Mouse (Mus musculus) kidney, embryonic 14.5 days (tissue): ENCODE measurements around the gene Wdr72. TPM values are rescaled to one million over a fixed set of nuclear protein-coding genes. Genes with fewer than 3 reads are reported as not detected.

ENCODE experiments used
- ATAC-seq: fragments of 200-750 bp; cut with Nextera tagmentation; 2 replicates; pipeline ENCODE4 v1.8.0; 2017; ENCODE audit warnings: moderate number of reproducible peaks, mild to moderate bottlenecking, moderate TSS enrichment, moderate library complexity; ENCODE audit not compliant: low FRiP score, low TSS enrichment
- H3K27ac ChIP-seq: fragments of 300-500 bp; sonication (generic); 2 replicates; pipeline ENCODE4 v1.5.1; 2014; ENCODE audit warnings: low read depth, mild to moderate bottlenecking, low read length, moderate library complexity, mixed read lengths
- H3K27me3 ChIP-seq: fragments of 300-500 bp; sonication (generic); 2 replicates; pipeline ENCODE4 v1.6.1; 2014; ENCODE audit warnings: mild to moderate bottlenecking, low read length; ENCODE audit not compliant: control insufficient read depth, insufficient read depth
- H3K36me3 ChIP-seq: fragments of 300-500 bp; sonication (generic); 2 replicates; pipeline ENCODE4 v1.6.1; 2014; ENCODE audit warnings: low read length, mixed read lengths; ENCODE audit not compliant: control insufficient read depth, insufficient read depth
- H3K4me1 ChIP-seq: fragments of 300-500 bp; sonication (generic); 2 replicates; pipeline ENCODE4 v1.6.1; 2014; ENCODE audit warnings: low read length, mixed read lengths; ENCODE audit not compliant: control insufficient read depth, insufficient read depth
- H3K4me2 ChIP-seq: fragments of 300-500 bp; sonication (generic); replicated peaks from 2 replicates; pipeline ENCODE4 v1.6.1; 2014; ENCODE audit warnings: low read depth, mild to moderate bottlenecking, low read length
- H3K4me3 ChIP-seq: fragments of 300-500 bp; sonication (generic); 2 replicates; pipeline ENCODE4 v1.5.1; 2014; ENCODE audit warnings: mild to moderate bottlenecking, low read length
- H3K9ac ChIP-seq: fragments of 300-500 bp; sonication (generic); 2 replicates; pipeline ENCODE4 v1.6.1; 2014; ENCODE audit warnings: low read depth, mild to moderate bottlenecking, low read length, moderate library complexity
- H3K9me3 ChIP-seq: fragments of 300-500 bp; sonication (generic); 2 replicates; pipeline ENCODE4 v1.6.1; 2016; ENCODE audit warnings: low read length; ENCODE audit not compliant: control insufficient read depth
- WGBS: fragments of 180-500 bp; shearing (Covaris S2); extraction: QIAGEN DNeasy Blood & Tissue Kit; methylation state at CpG from one replicate; pipeline ENCODE4 v1.1.7; 2014; 5-methylcytosine and 5-hydroxymethylcytosine counted together
- polyA plus RNA-seq: library from polyadenylated mRNA; unstranded; fragments of >200 nt; fragmentation: Nextera tagmentation; extraction: Ambion mirVana; gene quantifications from 2 replicates; pipeline ENCODE4 v1.2.1, GENCODE M21; 2014

Wdr72 gene
- polyA plus RNA-seq, 1 experiment from 2014 or later, result 0.74 TPM

DNA sequence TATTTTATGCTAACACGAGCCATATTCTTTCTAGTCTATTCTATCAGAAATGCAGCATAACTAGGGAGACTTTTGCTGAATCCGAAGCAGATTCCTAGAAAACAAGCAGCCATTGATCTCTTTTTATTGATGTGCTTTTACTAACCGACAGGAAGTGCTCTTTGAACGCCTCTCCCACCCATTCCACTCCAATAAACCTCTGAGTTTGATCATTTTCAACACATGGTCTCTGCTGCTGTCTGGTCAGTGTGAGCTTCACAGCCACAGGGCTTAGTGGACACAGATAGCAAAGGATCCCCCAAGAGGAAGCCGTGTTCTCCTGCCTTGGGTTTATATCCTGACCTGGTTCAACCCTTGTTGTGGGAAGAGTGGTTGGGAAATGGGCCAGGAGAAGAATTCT lies 218.7 kb downstream of the Wdr72 start:
- H3K4me3 ChIP-seq, result no peak overlapping the region
- H3K27ac ChIP-seq, result no peak overlapping the region
- H3K4me2 ChIP-seq, result no peak overlapping the region
- WGBS, result 55% methylated on average over 5 of the region's 5 CpGs
- no peaks in the 10 kb centered on the region for H3K9me3 ChIP-seq
- H3K4me1 ChIP-seq, result no peaks in the 10 kb centered on the region
- H3K27me3 ChIP-seq, result no peaks in the 10 kb centered on the region
- H3K36me3 ChIP-seq, result no peaks in the 10 kb centered on the region
- H3K9ac ChIP-seq, result no peak overlapping the region
- ATAC-seq, result no peak

DNA sequence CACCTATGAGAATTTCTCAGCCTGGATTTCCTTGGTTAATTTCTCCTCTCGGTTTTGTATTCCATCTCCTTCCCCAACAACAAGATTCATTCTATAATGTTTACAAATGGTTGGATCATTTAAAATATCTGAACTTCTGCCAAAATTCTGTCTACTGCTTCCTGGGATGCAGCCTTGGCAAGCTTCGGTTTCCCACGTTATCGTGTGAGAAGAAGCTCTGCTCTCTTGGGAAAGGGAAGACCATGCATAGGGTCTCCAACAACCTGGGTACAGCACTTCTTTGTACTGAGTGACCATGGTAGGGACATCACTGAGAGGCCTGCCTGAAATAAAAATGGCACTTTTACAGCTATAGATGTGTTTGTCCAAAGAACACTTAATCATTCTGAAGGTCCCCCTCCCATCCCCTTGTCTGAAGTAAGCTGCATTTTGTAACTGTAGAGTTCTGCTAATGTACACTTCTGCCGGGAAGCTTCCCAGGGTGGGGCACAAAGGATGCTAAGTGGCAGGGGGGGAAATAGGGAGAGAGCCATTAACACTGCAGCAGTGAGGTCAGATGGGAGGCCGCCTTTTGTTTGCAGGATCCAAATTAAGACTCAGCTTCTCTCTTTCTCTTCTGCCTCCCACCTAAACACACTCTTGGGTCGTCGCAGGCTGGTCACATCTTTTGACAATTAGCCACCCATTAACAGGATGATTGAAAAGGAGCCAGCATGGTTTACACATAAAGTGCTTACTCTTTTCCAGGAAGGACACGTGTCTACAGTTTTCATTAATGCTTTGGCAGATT lies 220.7 kb downstream of the Wdr72 start:
- H3K36me3 ChIP-seq, result no peaks in the 10 kb centered on the region
- no peaks in the 10 kb centered on the region for H3K9me3 ChIP-seq
- no peak overlapping the region for H3K27ac ChIP-seq
- no peaks in the 10 kb centered on the region for H3K27me3 ChIP-seq
- ATAC-seq, result no peak
- H3K4me3 ChIP-seq, result no peak overlapping the region
- no peak overlapping the region for H3K9ac ChIP-seq
- H3K4me2 ChIP-seq, result no peak overlapping the region
- WGBS, result 31% methylated on average over 9 of the region's 9 CpGs
- H3K4me1 ChIP-seq, result no peaks in the 10 kb centered on the region

DNA sequence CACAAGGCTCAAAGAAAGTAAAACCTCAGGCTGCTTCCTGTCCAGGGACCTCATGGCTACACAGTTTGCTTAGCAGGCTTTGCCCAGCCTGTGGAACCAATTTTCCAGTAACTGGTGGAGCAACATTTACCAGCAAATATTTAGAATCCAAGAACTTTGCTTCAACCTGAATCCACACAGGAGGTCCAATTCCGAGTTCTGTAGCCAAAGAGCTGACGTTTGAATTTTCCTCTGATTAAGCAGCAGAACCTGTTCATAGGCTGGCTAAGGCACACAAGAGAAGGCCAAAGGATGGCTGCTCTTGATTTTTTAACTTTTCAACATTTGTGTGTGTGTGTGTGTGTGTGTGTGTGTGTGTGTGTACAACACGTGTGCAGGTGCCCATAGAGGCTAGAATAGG lies 222.2 kb downstream of the Wdr72 start:
- H3K9ac ChIP-seq, result no peak overlapping the region
- ATAC-seq, result no peak
- WGBS, result 84% methylated on average over 3 of the region's 3 CpGs
- no peak overlapping the region for H3K4me2 ChIP-seq
- H3K36me3 ChIP-seq, result no peaks in the 10 kb centered on the region
- no peak overlapping the region for H3K27ac ChIP-seq
- no peaks in the 10 kb centered on the region for H3K4me1 ChIP-seq
- no peaks in the 10 kb centered on the region for H3K9me3 ChIP-seq
- H3K27me3 ChIP-seq, result no peaks in the 10 kb centered on the region
- no peak overlapping the region for H3K4me3 ChIP-seq

Other genes starting within 250 kb of the Wdr72 start
- 0.40 and 0.60 TPM in 2 replicates for gene Unc13c, start 141.4 kb upstream of the Wdr72 start, polyA plus RNA-seq